Mouse (Mus musculus) T-cell, adult 2 months (primary cell): ENCODE data around the gene Gm15517.

Source experiments
- DNase-seq: peaks from one replicate; pipeline ENCODE4 v3.0.0; 2022; ENCODE audit warnings: low spot score

Gm15517 gene

GRCm38 (mm10) chr7:44309475-44310284 lies 48.4 kb downstream of the Gm15517 start, which contains the start of gene Shank1:
TSS of gene Shank1 (plus strand) at chr7:44310253.
- no peak for DNase-seq

- peak; percentile 19 for DNase-seq
Observed at GRCm38 (mm10) chr7:44310285-44310877, 49.1 kb downstream of the Gm15517 start.

GRCm38 (mm10) chr7:44310878-44311712 lies 49.8 kb downstream of the Gm15517 start:
- peak; percentile 6 for DNase-seq
